ENCODE assay signal across 9 mouse cellular contexts in the genomic region with DNA sequence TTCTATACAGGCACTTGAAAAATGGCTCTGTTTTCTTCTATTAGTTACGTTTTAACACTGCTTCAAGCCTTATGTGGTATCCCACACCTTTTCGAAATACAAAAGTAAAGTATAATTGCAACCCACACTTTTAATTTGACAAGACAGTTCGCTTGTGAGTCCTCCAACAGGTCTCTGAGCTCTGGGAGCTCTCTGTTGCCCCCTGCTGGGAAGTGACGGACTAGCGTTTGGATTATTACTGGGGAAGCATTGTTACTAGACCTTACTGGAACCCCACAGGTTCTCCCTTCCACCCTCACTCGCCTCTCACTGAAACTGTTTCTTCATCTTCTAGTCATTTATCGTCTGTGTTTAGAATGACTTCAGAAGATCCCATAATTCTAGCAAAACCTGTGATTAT. TPM values are rescaled to one million over a fixed set of nuclear protein-coding genes. Genes with fewer than 3 reads are reported as not detected.
A peak's percentile ranks its signal among the peaks of the same experiment; 100 is the strongest.
DNase-seq lines count a peak whose midpoint lies in the region; ATAC-seq lines count a peak whose summit lies in the region.
"Had no signal": no experiment of that assay in that cellular context is flagged by ENCODE, and none has a peak within 500 bp of the region (broad histone marks: within the 10 kb centered on the region; RNA-seq: fewer than 3 reads in every experiment).

No protein-coding gene starts in this region.

- no peaks in the 10 kb centered on the region for H3K9me3 ChIP-seq in kidney, embryonic 14.5 days (ENCODE audit: control insufficient read depth, low read length)
- H3K9me3 ChIP-seq in limb, embryonic 11.5 days (ENCODE audit: control insufficient read depth, low read length) = no peaks in the 10 kb centered on the region
- H3K9me3 ChIP-seq: neural tube, embryonic 12.5 days had no signal

- H3K4me3 ChIP-seq in kidney, embryonic 14.5 days (ENCODE audit: low read length) = no peak overlapping the region
- no peak overlapping the region for H3K4me3 ChIP-seq in limb, embryonic 11.5 days (ENCODE audit: low read depth, low read length)
- H3K4me3 ChIP-seq: neural tube, embryonic 12.5 days had no signal

- no peak for ATAC-seq in kidney, embryonic 14.5 days (ENCODE audit: low FRiP score, low TSS enrichment)
- peak; percentile 88 for ATAC-seq in common myeloid progenitor, adult 5-6 weeks (replicated peaks; ENCODE audit: low read depth, poor library complexity, severe bottlenecking)
- ATAC-seq in limb, embryonic 11.5 days (ENCODE audit: insufficient number of reproducible peaks, low FRiP score, low TSS enrichment, low read depth) = no peak

- no peaks in the 10 kb centered on the region for H3K27me3 ChIP-seq in kidney, embryonic 14.5 days (ENCODE audit: control insufficient read depth, insufficient read depth, low read length)
- no peaks in the 10 kb centered on the region for H3K27me3 ChIP-seq in limb, embryonic 11.5 days (ENCODE audit: control insufficient read depth, insufficient read depth, low read length)

- H3K4me2 ChIP-seq in kidney, embryonic 14.5 days (replicated peaks; ENCODE audit: low read depth, low read length) = no peak overlapping the region
- no peak overlapping the region for H3K4me2 ChIP-seq in limb, embryonic 11.5 days (ENCODE audit: low read depth, severe bottlenecking)
- H3K4me2 ChIP-seq: neural tube, embryonic 12.5 days had no signal

- 0 out of 2 replicates have a peak, but pooled peaks cover 2% of the 10 kb centered on the region for H3K4me1 ChIP-seq in kidney, embryonic 14.5 days (ENCODE audit: control insufficient read depth, insufficient read depth, low read length)
- no peaks in the 10 kb centered on the region for H3K4me1 ChIP-seq in limb, embryonic 11.5 days (ENCODE audit: control insufficient read depth, insufficient read depth, low read length)

- 57% methylated on average over 7 of the region's 7 CpGs for WGBS in kidney, embryonic 14.5 days
- 55% methylated on average over 7 of the region's 7 CpGs for WGBS in limb, embryonic 11.5 days

- no peaks in the 10 kb centered on the region for H3K36me3 ChIP-seq in kidney, embryonic 14.5 days (ENCODE audit: control insufficient read depth, insufficient read depth, low read length)
- H3K36me3 ChIP-seq in limb, embryonic 11.5 days (ENCODE audit: control insufficient read depth, insufficient read depth, low read length) = no peaks in the 10 kb centered on the region
- H3K36me3 ChIP-seq: neural tube, embryonic 12.5 days had no signal

- DNase-seq in kidney, adult 11 months = peak; percentile 42
- peak; percentile 46 for DNase-seq in T-cell, adult 2 months (ENCODE audit: low spot score)
- DNase-seq in heart, postnatal 4 days = peak; percentile 74
- DNase-seq in limb, embryonic 11.5 days (ENCODE audit: low spot score) = peak; percentile 72
- DNase-seq in right cerebral cortex, postnatal 10 days (ENCODE audit: low spot score in 2 of 2) = peak; percentile 37 to 76
- DNase-seq in urinary bladder, postnatal 25 days (ENCODE audit: low spot score) = peak; percentile 57

- no peak overlapping the region for H3K9ac ChIP-seq in kidney, embryonic 14.5 days (ENCODE audit: low read depth, low read length)
- no peak overlapping the region for H3K9ac ChIP-seq in limb, embryonic 11.5 days (ENCODE audit: low read length)
- H3K9ac ChIP-seq: neural tube, embryonic 12.5 days had no signal

- H3K27ac ChIP-seq in kidney, embryonic 14.5 days (ENCODE audit: low read depth, low read length) = no peak overlapping the region
- no peak overlapping the region for H3K27ac ChIP-seq in limb, embryonic 11.5 days (replicated peaks; ENCODE audit: low read depth, low read length)
- H3K27ac ChIP-seq: neural tube, embryonic 12.5 days had no signal

RNA-seq across cellular contexts. Expression of a gene that starts 34.4 kb away (rescaled TPM):
- polyA plus RNA-seq in kidney, embryonic 14.5 days (2014; fragmentation: Nextera tagmentation; extraction: Ambion mirVana) = 0.16 and 0.73 TPM in 2 replicates
- total RNA-seq in common myeloid progenitor, adult 5-6 weeks (2017) = not detected in 2 replicates
- under 1 TPM; 0.05 to 0.07 TPM for total RNA-seq in heart, postnatal 4 days (2021)
- 0.13 and 0.20 TPM in 2 replicates for polyA plus RNA-seq in limb, embryonic 11.5 days (2014; fragmentation: Nextera tagmentation; extraction: Ambion mirVana)

RNA-seq across cellular contexts. Expression of a gene that starts 34.6 kb away (rescaled TPM):
- 7.4 and 8.6 TPM in 2 replicates for polyA plus RNA-seq in kidney, embryonic 14.5 days (2014; fragmentation: Nextera tagmentation; extraction: Ambion mirVana)
- 63.7 and 75.1 TPM in 2 replicates for total RNA-seq in common myeloid progenitor, adult 5-6 weeks (2017)
- 10 to 100 TPM; 17.1 to 19.1 TPM for total RNA-seq in heart, postnatal 4 days (2021)
- polyA plus RNA-seq in limb, embryonic 11.5 days (2014; fragmentation: Nextera tagmentation; extraction: Ambion mirVana) = 10.1 and 10.6 TPM in 2 replicates
